Mouse (Mus musculus) megakaryocyte progenitor cell, adult 5-6 weeks (primary cell): ENCODE data around the gene Tmem135. TPM values are rescaled to one million over a fixed set of nuclear protein-coding genes. Genes with fewer than 3 reads are reported as not detected.

Source experiments
- ATAC-seq: replicated peaks from 2 replicates; pipeline ENCODE4 v1.8.0; 2016; ENCODE audit warnings: mild to moderate bottlenecking, moderate TSS enrichment, inconsistent platforms; ENCODE audit not compliant: poor library complexity
- total RNA-seq, 2 experiments: library from RNA; stranded (forward) in 1 of 2; stranded (reverse) in 1 of 2; fragments of 157-497, 149-512 nt in 1 of 2; fragments of 200-1000 nt in 1 of 2; gene quantifications; 2 replicates each; pipeline versions ENCODE4 v1.2.3 to v1.2.4; 2015 to 2017

The Tmem135 gene
- total RNA-seq, 2 experiments from 2014 or later: 22.0 to 28.9 TPM

DNA sequence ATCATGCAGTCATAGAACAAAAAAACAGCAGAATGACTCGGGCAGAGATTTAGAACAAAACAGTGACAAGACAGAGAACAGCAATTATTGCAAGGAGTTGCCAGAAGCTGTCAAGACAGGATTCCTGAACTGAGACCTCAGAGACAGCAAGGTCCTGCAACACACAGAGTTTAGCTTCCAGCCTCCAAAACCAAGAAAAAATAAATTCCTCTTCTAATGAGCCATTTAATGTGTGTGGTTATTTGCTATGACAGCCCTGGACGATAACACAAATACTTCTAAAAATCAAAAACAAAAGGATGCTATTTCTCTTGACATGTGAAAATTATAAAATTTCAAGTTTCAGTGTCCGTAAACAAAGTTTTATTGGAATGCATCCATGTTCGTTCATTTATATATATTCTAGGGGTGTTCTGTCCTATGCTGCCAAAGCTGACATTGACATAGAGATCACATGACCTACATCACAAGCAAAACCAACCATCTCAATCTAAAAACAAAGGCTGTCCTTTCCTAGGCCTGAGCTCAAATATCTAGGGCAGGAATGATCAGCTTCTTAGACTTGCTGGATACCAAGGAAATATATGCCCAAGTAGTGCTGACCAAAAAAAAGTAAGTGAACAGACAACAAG is 146.0 kb downstream of the Tmem135 start:
- ATAC-seq: no peak

DNA sequence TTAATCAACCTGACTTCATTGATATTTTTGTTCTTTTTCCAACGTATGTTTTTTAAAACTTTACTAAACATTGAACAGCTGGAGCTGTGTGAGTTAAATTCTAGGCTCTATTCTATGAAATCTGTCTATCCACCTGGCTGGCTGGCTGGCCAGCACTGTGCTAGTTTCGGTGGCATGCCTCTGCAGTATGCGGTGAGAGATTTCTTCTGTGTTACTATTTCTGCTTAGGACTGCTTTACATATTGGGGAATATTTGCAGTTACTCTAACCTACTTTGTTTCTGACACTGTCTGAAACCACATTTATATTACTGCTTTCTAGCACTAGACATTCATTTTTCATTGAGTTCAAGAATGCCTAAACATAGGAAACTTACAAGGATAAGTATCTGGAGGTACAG is 150.2 kb downstream of the Tmem135 start:
- no peak for ATAC-seq

DNA sequence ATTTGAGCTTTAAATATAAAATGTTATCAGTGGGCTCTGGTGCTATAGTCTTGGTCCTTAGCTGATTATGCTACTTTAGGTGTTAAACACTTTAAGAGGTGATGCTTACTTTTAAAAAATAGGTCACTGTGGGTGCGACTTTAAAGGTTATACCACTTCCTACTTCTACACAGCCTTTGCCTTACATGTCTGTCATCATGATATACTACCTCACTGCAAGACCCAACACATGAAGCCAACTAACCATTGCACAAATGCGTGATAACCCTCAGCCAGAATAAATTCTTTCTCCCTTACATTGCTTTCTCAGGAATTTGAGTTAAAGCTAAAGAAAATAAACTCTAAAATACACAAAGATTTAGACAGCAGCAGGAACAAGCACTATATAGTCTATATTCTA is 150.7 kb downstream of the Tmem135 start:
- ATAC-seq: no peak

DNA sequence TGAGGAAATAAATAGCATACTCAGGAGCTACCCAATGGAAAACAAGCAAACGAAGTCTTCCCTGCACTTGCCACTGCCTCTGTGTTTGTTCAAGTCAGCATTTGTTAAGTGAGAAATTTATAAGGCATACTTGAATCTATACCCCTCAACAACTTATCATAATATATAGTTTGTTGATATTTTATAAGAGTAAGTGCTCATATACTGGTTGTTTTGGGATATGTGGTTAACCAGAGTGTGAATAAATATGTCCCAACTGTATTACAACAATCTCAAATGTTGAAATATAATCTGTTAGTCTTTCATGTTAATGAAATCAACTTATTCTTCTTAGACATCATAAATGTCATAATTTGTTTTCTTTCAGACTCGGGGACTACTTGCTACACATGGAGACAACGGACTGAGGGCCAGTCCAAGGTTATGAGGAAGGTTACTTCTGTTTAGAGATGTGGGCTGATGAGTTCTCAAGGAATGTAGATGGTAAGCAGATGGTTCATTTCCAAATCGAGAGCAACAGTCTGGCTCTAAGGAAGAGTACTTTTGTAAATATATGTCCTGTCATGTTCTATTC is 152.1 kb downstream of the Tmem135 start:
- no peak for ATAC-seq

DNA sequence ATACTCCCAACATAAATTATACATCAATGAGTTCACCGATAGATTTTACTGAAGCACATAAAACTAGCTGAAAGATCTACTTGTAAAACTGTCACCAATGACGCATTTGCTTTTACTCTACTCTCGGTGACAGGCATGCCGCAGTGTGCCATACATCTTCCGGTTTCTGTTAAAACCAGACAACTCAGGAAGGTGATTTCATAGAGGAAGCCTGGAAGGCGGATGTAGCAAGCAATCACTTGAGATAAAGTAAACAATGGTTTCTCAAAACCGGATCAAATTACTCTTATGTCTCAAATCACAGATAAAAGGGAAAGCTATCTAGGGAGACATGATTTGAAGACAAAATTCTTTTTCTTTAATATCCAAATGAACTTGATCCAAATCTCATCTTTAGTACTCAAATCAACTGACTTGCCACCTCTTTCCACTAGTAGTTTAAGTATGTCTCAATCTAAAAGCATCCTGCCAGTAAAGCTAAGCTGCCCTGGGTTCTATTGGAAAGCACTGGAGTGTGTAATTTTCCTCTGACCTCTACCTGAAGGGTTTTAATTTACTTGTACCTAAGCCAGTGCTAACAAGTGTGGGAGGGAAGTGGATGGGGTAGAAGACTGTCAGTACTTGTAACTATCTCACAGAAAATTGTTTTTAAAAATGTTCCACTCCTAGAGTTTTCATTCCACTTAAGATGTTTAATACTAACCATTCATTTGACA is 155.7 kb downstream of the Tmem135 start:
- peak; percentile 94 for ATAC-seq

DNA sequence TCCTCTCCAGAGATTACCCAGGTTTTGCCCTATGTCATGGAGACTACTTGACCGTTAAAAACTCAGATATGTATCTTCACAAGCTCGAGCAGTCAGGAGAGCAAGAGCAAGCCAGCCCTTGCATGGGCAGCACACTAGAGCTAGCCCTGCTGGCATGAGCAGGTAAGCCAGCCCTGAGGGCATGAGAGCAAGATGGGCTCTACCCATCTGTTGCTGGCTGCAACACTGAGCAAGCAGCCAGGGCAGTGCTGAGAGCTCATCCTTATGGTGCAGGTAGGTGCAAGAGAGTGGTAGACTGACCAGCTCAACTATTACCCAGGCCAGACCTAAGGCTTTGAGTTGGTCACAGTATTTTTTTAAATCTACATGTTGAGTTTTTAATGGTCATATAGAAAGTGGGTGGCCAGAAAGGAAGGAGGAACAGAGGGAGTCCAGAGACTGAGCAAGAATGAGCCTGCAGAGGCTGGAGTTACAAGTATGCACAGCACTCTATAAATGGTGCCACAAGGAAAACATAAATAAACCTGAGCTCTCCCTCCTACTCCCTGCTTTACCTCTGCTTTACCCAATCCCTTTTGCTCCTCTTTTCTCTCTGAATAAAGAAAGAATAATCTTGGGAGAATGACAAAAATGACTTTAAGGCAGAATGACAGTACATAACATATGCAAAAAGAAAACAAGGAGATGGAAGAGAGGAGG is 156.9 kb downstream of the Tmem135 start:
- ATAC-seq: no peak

DNA sequence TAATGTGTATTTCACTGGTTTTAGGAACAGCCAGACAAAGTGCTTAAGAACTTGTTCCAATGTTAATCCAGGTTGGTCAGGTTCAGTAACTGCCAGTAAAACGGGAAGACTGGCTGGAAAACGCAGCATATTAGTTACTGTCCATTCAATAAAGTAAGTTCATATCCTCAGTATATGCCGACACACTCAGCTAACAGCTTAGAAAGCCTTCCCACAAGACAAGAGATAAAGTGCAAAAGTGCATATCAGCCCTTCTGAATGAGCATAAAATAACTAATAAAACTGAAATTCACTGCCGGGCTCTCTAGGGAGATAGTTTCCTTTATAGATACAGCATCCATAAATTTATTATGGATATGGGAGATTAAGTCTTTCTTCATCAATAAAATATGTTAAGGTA is 161.5 kb downstream of the Tmem135 start:
- ATAC-seq: no peak

DNA sequence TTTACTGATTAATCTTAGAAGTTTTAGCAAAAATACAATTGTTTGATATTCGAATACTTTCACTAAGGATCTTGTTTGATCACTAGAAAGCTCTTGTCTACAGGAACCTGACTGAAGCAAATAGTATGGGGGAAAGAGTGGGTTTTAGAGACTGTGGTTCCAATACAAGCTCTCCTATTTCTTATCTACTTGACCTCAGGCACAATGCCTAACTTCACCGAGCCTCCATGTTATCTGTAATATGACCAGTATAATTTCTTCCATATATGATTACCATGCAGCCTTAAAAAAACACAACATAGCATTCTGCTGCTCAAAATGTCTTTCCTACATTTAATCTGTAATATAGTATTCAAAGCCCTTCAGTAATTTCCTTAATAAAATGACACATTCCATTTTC is 161.9 kb downstream of the Tmem135 start:
- ATAC-seq: peak; percentile 65

- ATAC-seq: no peak
Observed at GRCm38 (mm10) chr7:89239592-89239991, 164.4 kb downstream of the Tmem135 start.

GRCm38 (mm10) chr7:89236592-89236991 is 167.4 kb downstream of the Tmem135 start:
- ATAC-seq: peak; percentile 54

DNA sequence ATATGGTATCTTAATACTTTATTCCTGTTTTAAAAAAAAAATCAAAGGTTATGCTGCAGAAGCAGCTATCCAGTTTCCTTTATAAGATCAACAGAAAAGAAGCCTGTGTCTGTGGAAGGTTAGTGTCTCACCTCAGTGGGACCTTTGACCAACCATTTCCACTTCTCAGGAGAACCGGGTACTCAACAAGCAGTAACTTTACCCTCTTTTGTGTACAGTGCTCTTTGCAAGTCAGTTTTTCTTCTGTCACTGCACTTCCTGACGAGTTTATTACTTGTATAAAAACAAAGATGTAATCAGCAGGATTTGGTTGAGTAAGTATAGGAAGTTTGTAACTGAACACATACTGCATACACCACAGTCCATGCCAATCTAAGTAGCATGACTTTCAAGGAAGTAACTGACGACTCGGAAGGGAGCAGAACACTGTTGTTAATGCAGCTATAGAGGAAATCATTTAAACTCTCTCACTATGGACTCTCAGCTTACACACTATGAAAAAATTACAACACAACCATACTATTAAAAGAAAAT is 168.0 kb downstream of the Tmem135 start:
- ATAC-seq: peak; percentile 78

DNA sequence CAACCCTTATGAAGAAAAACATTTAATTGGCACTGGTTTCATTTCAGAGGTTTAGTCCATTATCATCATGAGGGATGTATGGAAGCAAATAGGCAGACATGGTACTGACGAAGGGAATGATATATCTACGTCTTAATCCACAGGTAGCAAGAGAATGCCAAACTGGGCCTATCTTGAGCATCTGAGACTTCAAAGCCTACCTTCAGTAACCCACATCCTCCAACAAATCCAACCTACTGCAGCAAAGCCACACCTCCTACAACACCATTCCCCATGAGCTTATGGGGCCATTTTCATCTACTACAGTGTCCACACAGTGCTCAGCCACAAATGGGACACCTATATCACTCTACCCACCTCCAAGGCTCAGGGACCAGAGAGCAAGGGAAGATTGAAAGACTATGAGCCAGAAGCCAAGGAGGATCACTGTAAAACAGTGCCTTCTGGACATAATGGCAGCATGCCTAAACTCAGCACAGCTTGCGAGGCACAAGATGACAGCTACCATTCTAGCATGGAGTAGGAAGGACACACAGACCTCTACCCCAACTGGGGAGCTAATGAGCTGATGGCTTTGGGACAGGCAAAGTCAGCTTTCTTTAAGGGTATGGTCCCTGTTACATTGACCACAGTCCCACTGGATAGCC is 171.4 kb downstream of the Tmem135 start:
- ATAC-seq: no peak

DNA sequence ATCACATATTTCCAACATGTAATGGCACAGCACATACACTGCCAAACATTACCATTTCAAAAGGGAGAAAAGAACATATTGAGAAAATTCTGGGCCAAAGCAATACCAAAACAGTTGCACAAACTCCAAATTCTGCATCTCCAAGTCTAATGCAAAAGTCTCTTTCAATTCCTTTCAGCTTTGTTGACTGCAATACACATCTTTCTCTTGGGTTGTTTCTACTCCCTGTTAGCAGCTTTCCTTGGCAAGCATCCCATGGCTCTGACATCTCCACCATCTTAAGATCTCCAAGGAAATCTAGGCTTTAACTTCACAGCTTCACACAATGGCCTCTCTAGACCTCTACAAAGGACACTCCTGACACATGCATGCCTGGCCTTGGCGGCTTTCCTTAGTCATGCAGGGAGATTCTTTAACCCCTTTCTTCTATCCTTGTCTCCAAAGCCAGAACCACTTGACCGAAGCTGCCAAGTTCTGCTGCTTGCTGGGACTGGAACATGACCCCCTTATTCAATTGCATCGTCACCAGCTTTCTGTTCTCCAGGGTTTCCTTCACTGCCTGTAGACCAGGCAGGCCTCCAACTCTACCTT is 172.7 kb downstream of the Tmem135 start:
- no peak for ATAC-seq

GRCm38 (mm10) chr7:89222609-89223008 is 181.4 kb downstream of the Tmem135 start:
- no peak for ATAC-seq

DNA sequence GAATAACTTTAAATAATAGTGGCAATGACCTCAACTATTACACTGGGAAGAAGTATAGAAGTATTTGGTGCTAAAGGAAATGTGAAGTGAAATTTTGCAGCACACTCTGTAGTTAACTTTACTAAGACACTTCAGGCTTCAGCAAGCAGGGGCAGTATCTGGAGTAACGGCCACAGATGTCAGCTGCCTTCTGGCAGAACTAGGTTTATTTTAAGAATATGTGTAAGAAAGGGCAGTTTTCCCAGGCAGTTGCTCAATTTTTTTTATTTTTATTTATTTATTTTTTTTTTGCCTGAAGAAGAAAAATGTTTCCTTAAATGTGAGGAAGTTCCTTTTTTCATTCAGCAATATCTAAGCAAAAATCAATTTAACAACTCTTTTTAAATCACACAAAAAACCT is 187.4 kb downstream of the Tmem135 start:
- peak; percentile 73 for ATAC-seq

GRCm38 (mm10) chr7:89216118-89216517 is 187.9 kb downstream of the Tmem135 start:
- ATAC-seq: peak; percentile 44

GRCm38 (mm10) chr7:89215714-89216113 is 188.3 kb downstream of the Tmem135 start:
- peak; percentile 74 for ATAC-seq

DNA sequence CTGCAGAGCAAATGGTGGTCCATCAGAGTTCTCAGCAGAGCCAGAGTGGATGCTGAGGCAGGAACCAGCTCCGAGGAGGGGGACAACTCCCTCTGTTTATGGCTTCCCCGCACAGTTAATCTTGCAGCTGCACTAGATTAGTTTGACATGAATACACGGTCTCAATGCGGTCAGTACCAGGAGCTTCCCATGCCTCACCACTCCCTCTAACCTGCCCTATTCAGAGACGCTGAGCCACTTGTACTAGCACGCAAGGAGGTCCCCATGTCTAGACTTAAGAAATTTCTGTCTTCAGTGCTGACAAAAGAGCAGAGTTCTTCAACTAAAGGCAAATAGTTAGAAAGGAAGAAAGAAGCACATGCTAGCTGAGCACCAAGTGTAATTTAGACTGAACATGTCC is 193.5 kb downstream of the Tmem135 start:
- no peak for ATAC-seq

GRCm38 (mm10) chr7:89206165-89206564 is 197.9 kb downstream of the Tmem135 start:
- no peak for ATAC-seq

GRCm38 (mm10) chr7:89205402-89205801 is 198.6 kb downstream of the Tmem135 start:
- ATAC-seq: no peak

DNA sequence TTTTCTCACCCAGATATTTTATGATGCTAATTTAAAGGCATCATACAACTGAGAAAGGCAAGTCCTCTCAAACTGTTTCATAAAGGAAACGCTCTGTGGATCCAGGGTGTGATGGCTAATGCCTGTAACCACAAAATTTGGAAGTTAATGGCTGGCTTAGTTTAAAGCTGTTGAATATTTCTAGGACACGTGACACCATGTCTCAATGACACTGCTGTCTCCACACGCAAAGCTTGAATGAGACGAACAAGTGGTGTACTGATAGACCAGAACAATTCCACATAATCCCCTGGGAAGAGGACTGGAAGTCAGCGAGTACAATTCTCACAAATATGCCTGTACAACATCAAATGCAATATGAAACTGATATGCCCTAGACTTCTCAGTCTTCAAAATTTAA is 200.9 kb downstream of the Tmem135 start:
- no peak for ATAC-seq
